Mouse (Mus musculus) hindbrain, embryonic 14.5 days (tissue): ENCODE results near the gene Tomt. TPM values are rescaled to one million over a fixed set of nuclear protein-coding genes. Genes with fewer than 3 reads are reported as not detected.

Source experiments
- ATAC-seq: fragments of 200-750 bp; cut with Nextera tagmentation; 2 replicates; pipeline ENCODE4 v1.8.0; 2017; ENCODE audit warnings: moderate number of reproducible peaks, mild to moderate bottlenecking, moderate TSS enrichment, moderate library complexity; ENCODE audit not compliant: low FRiP score
- DNase-seq: peaks from one replicate; pipeline ENCODE4 v3.0.0-alpha.2; 2015; ENCODE audit warnings: low spot score
- H3K27ac ChIP-seq: fragments of 300-500 bp; sonication (generic); 2 replicates; pipeline ENCODE4 v1.5.1; 2014; ENCODE audit warnings: mild to moderate bottlenecking, moderate library complexity
- H3K27me3 ChIP-seq: fragments of 300-500 bp; sonication (generic); 2 replicates; pipeline ENCODE4 v1.6.1; 2014; ENCODE audit warnings: mild to moderate bottlenecking, low read length, mixed read lengths; ENCODE audit not compliant: control insufficient read depth, insufficient read depth
- H3K36me3 ChIP-seq: fragments of 300-500 bp; sonication (generic); replicated peaks from 2 replicates; pipeline ENCODE4 v1.6.1; 2014; ENCODE audit not compliant: control insufficient read depth, insufficient read depth
- H3K4me1 ChIP-seq: fragments of 300-500 bp; sonication (generic); replicated peaks from 2 replicates; pipeline ENCODE4 v1.6.1; 2014; ENCODE audit warnings: antibody characterized with exemption, low read length, mixed read lengths; ENCODE audit not compliant: control insufficient read depth, insufficient read depth
- H3K4me2 ChIP-seq: fragments of 300-500 bp; sonication (generic); replicated peaks from 2 replicates; pipeline ENCODE4 v1.6.1; 2014; ENCODE audit warnings: mild to moderate bottlenecking, moderate library complexity
- H3K4me3 ChIP-seq: fragments of 300-500 bp; sonication (generic); replicated peaks from 2 replicates; pipeline ENCODE4 v1.5.1; 2014; ENCODE audit warnings: mild to moderate bottlenecking, low read length
- H3K9ac ChIP-seq: fragments of 300-500 bp; sonication (generic); 2 replicates; pipeline ENCODE4 v1.6.1; 2014
- H3K9me3 ChIP-seq: fragments of 300-500 bp; sonication (generic); 2 replicates; pipeline ENCODE4 v1.6.1; 2016; ENCODE audit warnings: low read length; ENCODE audit not compliant: control insufficient read depth
- WGBS: fragments of 180-500 bp; shearing (Covaris S2); extraction: QIAGEN DNeasy Blood & Tissue Kit; methylation state at CpG from one replicate; pipeline ENCODE4 v1.1.7; 2014; 5-methylcytosine and 5-hydroxymethylcytosine counted together
- polyA plus RNA-seq: library from polyadenylated mRNA; unstranded; fragments of >200 nt; fragmentation: Nextera tagmentation; extraction: Ambion mirVana; gene quantifications from 2 replicates; pipeline ENCODE4 v1.2.1, GENCODE M21; 2014

Tomt gene
- polyA plus RNA-seq, 1 experiment from 2014 or later, result 0.21 TPM

GRCm38 (mm10) chr7:101868241-101869162 is 37.7 kb downstream of the Tomt start:
- Histone ChIP-seq H3K4me3 (no peak overlapping the region), H3K9me3 (no peaks in the 10 kb centered on the region), H3K9ac (no peak overlapping the region), H3K27me3 (no peaks in the 10 kb centered on the region), H3K4me1 (no peaks in the 10 kb centered on the region), H3K27ac (no peak overlapping the region), H3K36me3 (no peaks in the 10 kb centered on the region), H3K4me2 (no peak overlapping the region)
- DNase-seq (no peak), ATAC-seq (no peak)
- WGBS, result 54% methylated on average over 13 of the region's 13 CpGs

DNA sequence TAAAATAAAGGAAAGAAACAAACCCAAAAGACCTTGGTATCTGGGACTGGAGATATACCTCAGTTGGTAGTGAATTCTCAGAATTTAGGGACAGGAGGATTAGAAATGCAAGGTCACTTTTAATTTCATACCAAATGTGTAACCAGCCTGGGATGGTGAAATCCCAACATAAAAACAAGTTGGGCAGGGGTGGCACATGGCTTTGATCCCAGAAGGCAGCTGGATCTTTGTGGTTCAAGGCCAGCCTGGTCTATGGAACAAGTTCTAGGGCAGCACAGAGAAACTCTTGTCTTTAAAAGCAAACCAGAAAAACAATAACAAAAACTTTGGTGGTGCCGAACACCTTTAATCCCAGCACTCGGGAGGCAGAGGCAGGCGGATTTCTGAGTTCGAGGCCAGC is 38.7 kb downstream of the Tomt start:
- Histone ChIP-seq H3K27ac (no peak overlapping the region), H3K27me3 (no peaks in the 10 kb centered on the region), H3K36me3 (no peaks in the 10 kb centered on the region), H3K4me2 (no peak overlapping the region), H3K4me1 (no peaks in the 10 kb centered on the region), H3K9ac (no peak overlapping the region), H3K4me3 (no peak overlapping the region), H3K9me3 (no peaks in the 10 kb centered on the region)
- no peak for ATAC-seq
- WGBS, result 95% methylated on average over 4 of the region's 4 CpGs
- DNase-seq, result no peak

- Histone ChIP-seq H3K4me2 (no peak overlapping the region), H3K9me3 (no peaks in the 10 kb centered on the region), H3K4me1 (no peaks in the 10 kb centered on the region), H3K36me3 (no peaks in the 10 kb centered on the region), H3K4me3 (no peak overlapping the region), H3K27ac (no peak overlapping the region), H3K27me3 (no peaks in the 10 kb centered on the region), H3K9ac (no peak overlapping the region)
- DNase-seq, result no peak
- 80% methylated on average over 11 of the region's 11 CpGs for WGBS
- no peak for ATAC-seq
Observed at GRCm38 (mm10) chr7:101866491-101867265, 39.5 kb downstream of the Tomt start.

DNA sequence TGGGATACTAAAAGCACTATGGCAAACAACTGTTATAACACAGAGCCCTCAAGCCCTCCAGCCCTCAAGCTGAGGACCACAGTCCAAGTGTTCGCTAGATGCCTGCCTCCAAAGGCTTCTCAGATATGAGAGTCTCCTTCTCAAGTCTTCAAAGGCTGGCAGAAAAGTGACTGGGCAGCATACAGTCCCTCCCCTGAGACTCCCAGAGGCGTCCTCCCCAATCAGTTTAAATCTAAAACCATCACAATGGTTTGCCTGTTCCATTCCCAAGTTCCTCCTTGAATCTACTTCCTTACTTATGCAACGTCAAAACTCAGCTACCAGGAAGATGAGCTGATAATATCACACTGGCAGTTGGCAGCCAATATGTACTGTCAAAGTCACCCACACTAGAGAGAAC is 42.7 kb downstream of the Tomt start, which contains the start of gene Anapc15:
Gene Anapc15, plus strand, starts transcription at position 301 of the 400 bp plus-strand sequence.
- H3K4me2 ChIP-seq, result no peak within 1 kb of the TSS
- no peak within 1 kb of the TSS for H3K4me3 ChIP-seq
- ATAC-seq (no peak), DNase-seq (no peak)
- H3K27ac ChIP-seq, result no peak within 1 kb of the TSS
- no peaks in the 10 kb centered on the region for H3K4me1 ChIP-seq
- no peaks in the 10 kb centered on the region for H3K27me3 ChIP-seq
- H3K9me3 ChIP-seq, result no peaks in the 10 kb centered on the region
- H3K36me3 ChIP-seq, result no peaks in the 10 kb centered on the region
- no peak within 1 kb of the TSS for H3K9ac ChIP-seq
- 85% methylated on average over 3 of the region's 3 CpGs for WGBS

- no peaks in the 10 kb centered on the region for H3K27me3 ChIP-seq
- H3K9ac ChIP-seq, result no peak overlapping the region
- WGBS, result 82% methylated on average over 3 of the region's 3 CpGs
- H3K4me3 ChIP-seq, result no peak overlapping the region
- no peaks in the 10 kb centered on the region for H3K4me1 ChIP-seq
- no peaks in the 10 kb centered on the region for H3K9me3 ChIP-seq
- H3K4me2 ChIP-seq, result no peak overlapping the region
- no peaks in the 10 kb centered on the region for H3K36me3 ChIP-seq
- no peak overlapping the region for H3K27ac ChIP-seq
- no peak for DNase-seq
- ATAC-seq, result no peak
Observed at GRCm38 (mm10) chr7:101862291-101862690, 43.9 kb downstream of the Tomt start.

DNA sequence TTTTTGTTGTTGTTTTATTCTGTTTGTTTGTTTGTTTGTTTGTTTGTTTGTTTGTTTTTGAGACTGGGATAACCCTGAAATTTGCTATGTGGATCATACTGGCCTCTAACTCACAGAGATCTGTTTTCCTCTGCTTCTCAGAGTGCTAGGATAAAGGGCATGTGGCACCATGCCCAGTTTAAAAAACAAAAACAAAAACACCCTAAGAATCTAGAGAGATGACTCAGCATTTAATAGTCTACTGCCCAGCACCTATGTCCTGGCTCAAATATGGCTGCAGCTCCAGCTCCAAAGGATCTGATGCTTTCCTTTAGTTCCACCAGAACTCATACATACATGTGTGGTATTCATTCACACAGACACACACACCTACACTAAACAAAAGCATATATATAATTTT is 45.2 kb downstream of the Tomt start:
- no peaks in the 10 kb centered on the region for H3K4me1 ChIP-seq
- H3K36me3 ChIP-seq, result no peaks in the 10 kb centered on the region
- no peak overlapping the region for H3K27ac ChIP-seq
- no peaks in the 10 kb centered on the region for H3K27me3 ChIP-seq
- DNase-seq (no peak), ATAC-seq (no peak)
- no peak overlapping the region for H3K4me3 ChIP-seq
- no peak overlapping the region for H3K9ac ChIP-seq
- H3K9me3 ChIP-seq, result no peaks in the 10 kb centered on the region
- no peak overlapping the region for H3K4me2 ChIP-seq

- Histone ChIP-seq H3K27me3 (no peaks in the 10 kb centered on the region), H3K36me3 (no peaks in the 10 kb centered on the region), H3K4me2 (no peak overlapping the region), H3K4me3 (no peak overlapping the region), H3K27ac (no peak overlapping the region), H3K9me3 (no peaks in the 10 kb centered on the region), H3K9ac (no peak overlapping the region), H3K4me1 (no peaks in the 10 kb centered on the region)
- ATAC-seq (no peak), DNase-seq (no peak)
- WGBS, result 87% methylated on average over 9 of the region's 9 CpGs
Observed at GRCm38 (mm10) chr7:101858362-101858761, 47.8 kb downstream of the Tomt start.

GRCm38 (mm10) chr7:101857094-101857493 is 49.1 kb downstream of the Tomt start, which contains the start of gene Folr2:
Gene Folr2 (minus strand): TSS chr7:101857194.
- Histone ChIP-seq H3K4me3 (no peak within 1 kb of the TSS), H3K9ac (no peak within 1 kb of the TSS), H3K27ac (no peak within 1 kb of the TSS), H3K4me2 (no peak within 1 kb of the TSS), H3K27me3 (no peaks in the 10 kb centered on the region), H3K9me3 (no peaks in the 10 kb centered on the region), H3K4me1 (no peaks in the 10 kb centered on the region), H3K36me3 (no peaks in the 10 kb centered on the region)
- no peak for DNase-seq
- WGBS, result 90% methylated on average over 4 of the region's 4 CpGs
- no peak for ATAC-seq

DNA sequence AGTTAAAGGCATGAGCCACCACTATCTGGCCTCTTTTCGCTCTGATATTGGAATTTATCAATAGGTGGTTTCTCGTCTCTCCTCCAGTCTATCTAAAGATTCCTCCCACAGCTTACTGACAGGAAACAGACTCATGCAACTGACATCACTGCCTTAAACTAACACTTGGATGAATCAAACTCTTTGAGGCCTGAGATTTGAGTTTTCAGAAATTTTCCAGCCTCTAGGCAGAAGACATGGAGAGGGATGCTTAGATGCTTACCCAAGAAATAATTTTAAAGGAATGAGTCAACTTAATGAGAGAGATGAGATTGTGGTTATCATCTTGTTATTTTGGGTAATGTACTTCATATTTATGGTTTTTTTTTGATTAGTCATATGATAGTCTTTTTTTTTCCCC is 52.3 kb downstream of the Tomt start:
- Histone ChIP-seq H3K9me3 (no peaks in the 10 kb centered on the region), H3K4me3 (no peak overlapping the region), H3K27ac (no peak overlapping the region), H3K36me3 (no peaks in the 10 kb centered on the region), H3K9ac (no peak overlapping the region), H3K27me3 (no peaks in the 10 kb centered on the region), H3K4me2 (no peak overlapping the region), H3K4me1 (no peaks in the 10 kb centered on the region)
- no peak for ATAC-seq
- 93% methylated on average over 2 of the region's 2 CpGs for WGBS
- DNase-seq, result no peak
